Comparison of ENCODE assay signal across 11 mouse cellular contexts in genomic region chr4:46792280-46793026, GRCm38 (mm10).
DNase-seq lines count a peak whose midpoint lies in the region; ATAC-seq lines count a peak whose summit lies in the region.
"Had no signal": no experiment of that assay in that cellular context is flagged by ENCODE, and none has a peak within 500 bp of the region (broad histone marks: within the 10 kb centered on the region; RNA-seq: fewer than 3 reads in every experiment).

No protein-coding gene starts in this region.

- H3K4me1 ChIP-seq in liver, embryonic 12.5 days = peaks cover 9% of the 10 kb centered on the region
- no peaks in the 10 kb centered on the region for H3K4me1 ChIP-seq in midbrain, embryonic 14.5 days (ENCODE audit: control insufficient read depth, insufficient read depth, low read length)
- H3K4me1 ChIP-seq: stomach, embryonic 15.5 days had no signal

- intact Hi-C loops in heart, postnatal 14 days (cut with DNase I) = no loop called here

- no peak overlapping the region for H3K4me2 ChIP-seq in liver, embryonic 12.5 days
- no peak overlapping the region for H3K4me2 ChIP-seq in midbrain, embryonic 14.5 days (ENCODE audit: low read length)
- H3K4me2 ChIP-seq: stomach, embryonic 15.5 days had no signal

- no peak overlapping the region for H3K27ac ChIP-seq in liver, embryonic 12.5 days
- H3K27ac ChIP-seq in midbrain, embryonic 14.5 days (replicated peaks; ENCODE audit: low read depth, low read length) = no peak overlapping the region
- H3K27ac ChIP-seq: stomach, embryonic 15.5 days had no signal

- H3K4me3 ChIP-seq in liver, embryonic 12.5 days = no peak overlapping the region
- no peak overlapping the region for H3K4me3 ChIP-seq in midbrain, embryonic 14.5 days (replicated peaks; ENCODE audit: low read depth, low read length)
- H3K4me3 ChIP-seq: stomach, embryonic 15.5 days had no signal

- ATAC-seq in liver, embryonic 12.5 days = no peak
- no peak for ATAC-seq in midbrain, embryonic 14.5 days (ENCODE audit: low FRiP score, low TSS enrichment)
- ATAC-seq: liver, postnatal 0 days had no signal

- peak; percentile 63 for DNase-seq in layer of hippocampus, adult 11-12 months (ENCODE audit: low spot score)
- DNase-seq in layer of hippocampus, postnatal 36 days = no peak
- DNase-seq in frontal cortex, adult 2 months (ENCODE audit: extremely low spot score in 1 of 2, low spot score in 1 of 2) = peak; percentile 74 to 86
- DNase-seq in heart, postnatal 14 days = peak; percentile 7 to 18
- DNase-seq in right cerebral cortex, postnatal 36 days (ENCODE audit: low spot score in 2 of 2) = peak; percentile 76 to 84
- DNase-seq in midbrain, embryonic 14.5 days = no peak
- DNase-seq in ovary, postnatal 36 days (ENCODE audit: low spot score) = no peak
- DNase-seq: kidney, adult 2 months; liver, postnatal 0 days had no signal

- no peaks in the 10 kb centered on the region for H3K27me3 ChIP-seq in liver, embryonic 12.5 days (replicated peaks)
- no peaks in the 10 kb centered on the region for H3K27me3 ChIP-seq in midbrain, embryonic 14.5 days (ENCODE audit: control insufficient read depth, insufficient read depth, low read length)
- H3K27me3 ChIP-seq: stomach, embryonic 15.5 days had no signal

- no peak overlapping the region for H3K9ac ChIP-seq in liver, embryonic 12.5 days
- no peak overlapping the region for H3K9ac ChIP-seq in midbrain, embryonic 14.5 days (replicated peaks; ENCODE audit: low read length)
- H3K9ac ChIP-seq: liver, postnatal 0 days; stomach, embryonic 15.5 days had no signal

- H3K36me3 ChIP-seq in liver, embryonic 12.5 days = no peaks in the 10 kb centered on the region
- H3K36me3 ChIP-seq in midbrain, embryonic 14.5 days (ENCODE audit: control insufficient read depth, insufficient read depth, low read length) = no peaks in the 10 kb centered on the region
- H3K36me3 ChIP-seq: stomach, embryonic 15.5 days had no signal

- WGBS in liver, embryonic 12.5 days (ENCODE audit: insufficient replicate concordance) = 70% methylated on average over 9 of the region's 9 CpGs
- WGBS in midbrain, embryonic 14.5 days = 88% methylated on average over 9 of the region's 9 CpGs

- no peaks in the 10 kb centered on the region for H3K9me3 ChIP-seq in liver, embryonic 12.5 days (replicated peaks)
- H3K9me3 ChIP-seq in midbrain, embryonic 14.5 days (ENCODE audit: control insufficient read depth, low read length) = no peaks in the 10 kb centered on the region
- H3K9me3 ChIP-seq: stomach, embryonic 15.5 days had no signal

Comparison
In these comparisons a context has a peak if more than half of its experiments do, and no peak if none do; other contexts are left out.
1. DNase-seq: peak in layer of hippocampus, adult 11-12 months (single experiment), frontal cortex, adult 2 months (2 of 2), heart, postnatal 14 days (2 of 2) and right cerebral cortex, postnatal 36 days (2 of 2); none in layer of hippocampus, postnatal 36 days (0 of 2), midbrain, embryonic 14.5 days (single experiment) and ovary, postnatal 36 days (single experiment).